Mouse (Mus musculus) kidney, adult 2 months (tissue): ENCODE results near the gene Slc17a8. TPM values are rescaled to one million over a fixed set of nuclear protein-coding genes. Genes with fewer than 3 reads are reported as not detected.

Experiments
- DNase-seq: peaks from one replicate; pipeline ENCODE4 v3.0.0; 2021
- H3K27ac ChIP-seq: fragments of 200-500 bp; 2 replicates; pipeline ENCODE4 v1.5.1; 2012; ENCODE audit warnings: low read depth, low read length, control low read depth, inconsistent platforms; ENCODE audit not compliant: insufficient read depth
- H3K27me3 ChIP-seq: fragments of 200-500 bp; replicated peaks from 2 replicates; pipeline ENCODE4 v1.6.1; 2012; ENCODE audit warnings: mild to moderate bottlenecking, moderate library complexity, low read length, inconsistent platforms; ENCODE audit not compliant: control insufficient read depth, insufficient read depth
- H3K36me3 ChIP-seq: fragments of 200-500 bp; 2 replicates; pipeline ENCODE4 v1.6.1; 2012; ENCODE audit warnings: mild to moderate bottlenecking, moderate library complexity, low read length, inconsistent platforms; ENCODE audit not compliant: control insufficient read depth, insufficient read depth
- H3K4me1 ChIP-seq: fragments of 200-500 bp; 2 replicates; pipeline ENCODE4 v1.6.1; 2011; ENCODE audit warnings: low read length; ENCODE audit not compliant: control insufficient read depth, insufficient read depth
- H3K4me3 ChIP-seq: fragments of 200-500 bp; 2 replicates; pipeline ENCODE4 v1.5.1; 2011; ENCODE audit warnings: mild to moderate bottlenecking, low read depth, low read length, control low read depth; ENCODE audit not compliant: insufficient read depth
- CTCF ChIP-seq: fragments of 200-500 bp; conservative IDR thresholded peaks from 2 replicates; pipeline ENCODE4 v1.5.1; 2011; ENCODE audit warnings: low read depth, mild to moderate bottlenecking, control low read depth, low read length, moderate library complexity, mixed read lengths; ENCODE audit not compliant: insufficient read depth, insufficient read length
- POLR2A ChIP-seq: fragments of 200-500 bp; IDR thresholded peaks from one replicate; pipeline ENCODE4 v1.6.1; 2011; ENCODE audit warnings: low read depth, low read length, control low read depth
- WGBS: fragments of 180-500 bp; shearing (Covaris S2); methylation state at CpG from one replicate; pipeline ENCODE4 v1.1.7; 2018; 5-methylcytosine and 5-hydroxymethylcytosine counted together
- polyA plus RNA-seq: library from polyadenylated mRNA; depleted of rRNA; stranded (reverse); fragments of >200 nt; gene quantifications from 2 replicates; pipeline ENCODE4 v1.2.3, GENCODE M21; 2012

Gene Slc17a8
- polyA plus RNA-seq, 1 experiment = 0.08 TPM

DNA sequence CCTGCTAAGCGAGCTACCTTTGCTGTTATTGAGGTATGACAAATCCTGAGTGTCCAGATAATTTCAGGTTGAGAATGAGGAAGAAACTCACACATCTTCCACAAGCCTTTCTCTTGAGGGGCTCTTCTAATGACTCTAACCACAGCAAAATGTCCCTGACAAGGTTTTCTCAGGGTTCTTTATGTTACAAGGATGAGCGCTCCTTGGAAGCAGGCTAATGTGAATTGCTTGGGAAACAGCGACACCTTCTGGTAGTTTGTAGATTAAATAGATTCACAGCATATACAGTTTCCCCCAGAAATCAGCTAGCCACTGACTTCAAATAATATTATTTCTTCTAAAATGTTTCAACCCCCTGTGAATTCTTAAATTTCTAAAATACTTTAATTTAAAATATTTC is 9.0 kb upstream of the Slc17a8 start:
- Histone ChIP-seq H3K27me3 (no peaks in the 10 kb centered on the region), H3K27ac (no peak overlapping the region), H3K4me1 (peaks cover 24% of the 10 kb centered on the region; the same call in 1 of the 2 replicates), H3K4me3 (no peak overlapping the region), H3K36me3 (no peaks in the 10 kb centered on the region)
- TF ChIP-seq POLR2A (no peak), CTCF (peak; percentile 26; the same call in 1 of the 2 replicates)
- DNase-seq = peak; percentile 73
- 33% methylated on average over 3 of the region's 3 CpGs for WGBS

- H3K36me3 ChIP-seq = no peaks in the 10 kb centered on the region
- no peak overlapping the region for H3K4me3 ChIP-seq
- no peaks in the 10 kb centered on the region for H3K27me3 ChIP-seq
- WGBS = 81% methylated on average over 2 of the region's 2 CpGs
- H3K27ac ChIP-seq = no peak overlapping the region
- no peak for TF ChIP-seq CTCF
- TF ChIP-seq POLR2A = no peak
- peak; percentile 38 for DNase-seq
- H3K4me1 ChIP-seq = peaks cover 8% of the 10 kb centered on the region; the same call in 1 of the 2 replicates
Measured at GRCm38 (mm10) chr10:89626714-89627113, 5.7 kb upstream of the Slc17a8 start.

GRCm38 (mm10) chr10:89624196-89624595 is 3.1 kb upstream of the Slc17a8 start:
- H3K27me3 ChIP-seq = no peaks in the 10 kb centered on the region
- no peak for TF ChIP-seq POLR2A
- no peak for TF ChIP-seq CTCF
- no peaks in the 10 kb centered on the region for H3K36me3 ChIP-seq
- DNase-seq = peak; percentile 54
- WGBS = 42% methylated on average over 2 of the region's 2 CpGs
- no peak overlapping the region for H3K27ac ChIP-seq
- H3K4me3 ChIP-seq = no peak overlapping the region
- H3K4me1 ChIP-seq = peaks cover 8% of the 10 kb centered on the region; the same call in 1 of the 2 replicates

GRCm38 (mm10) chr10:89599311-89599710 is 21.7 kb downstream of the Slc17a8 start:
- Histone ChIP-seq H3K4me3 (no peak overlapping the region), H3K27ac (no peak overlapping the region), H3K27me3 (no peaks in the 10 kb centered on the region), H3K36me3 (no peaks in the 10 kb centered on the region), H3K4me1 (no peaks in the 10 kb centered on the region)
- no peak for DNase-seq
- WGBS = 61% methylated on average over 5 of the region's 5 CpGs
- no peak for TF ChIP-seq CTCF
- no peak for TF ChIP-seq POLR2A

- H3K27me3 ChIP-seq = no peaks in the 10 kb centered on the region
- H3K4me1 ChIP-seq = no peaks in the 10 kb centered on the region
- no peak for DNase-seq
- 79% methylated on average over 4 of the region's 4 CpGs for WGBS
- no peak overlapping the region for H3K27ac ChIP-seq
- TF ChIP-seq CTCF = no peak
- no peak for TF ChIP-seq POLR2A
- no peak overlapping the region for H3K4me3 ChIP-seq
- H3K36me3 ChIP-seq = no peaks in the 10 kb centered on the region
Measured at GRCm38 (mm10) chr10:89597275-89597674, 23.8 kb downstream of the Slc17a8 start.

GRCm38 (mm10) chr10:89595935-89596334 is 25.1 kb downstream of the Slc17a8 start:
- TF ChIP-seq POLR2A (no peak), CTCF (no peak)
- no peaks in the 10 kb centered on the region for H3K36me3 ChIP-seq
- no peak overlapping the region for H3K27ac ChIP-seq
- no peaks in the 10 kb centered on the region for H3K4me1 ChIP-seq
- DNase-seq = no peak
- H3K27me3 ChIP-seq = no peaks in the 10 kb centered on the region
- WGBS = 77% methylated on average over 5 of the region's 5 CpGs
- H3K4me3 ChIP-seq = no peak overlapping the region

DNA sequence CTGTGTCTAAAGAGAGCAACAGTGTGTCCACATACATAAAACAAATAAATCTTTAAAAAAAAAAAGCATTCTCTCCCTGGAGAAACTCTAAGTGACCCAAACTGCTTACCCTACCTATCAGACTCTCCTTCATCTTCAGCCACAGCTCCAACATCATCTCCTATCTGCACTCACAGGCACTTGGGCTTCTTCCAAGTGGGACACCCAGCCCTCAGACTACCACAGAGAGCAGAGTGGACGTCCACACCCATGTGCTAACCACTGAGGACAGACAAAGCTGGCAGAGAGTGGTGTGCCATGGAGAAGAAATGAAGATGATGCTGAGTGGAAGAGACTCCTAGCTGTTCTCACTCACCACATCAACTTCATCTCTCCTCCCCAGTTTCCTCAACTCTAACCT is 25.5 kb downstream of the Slc17a8 start:
- Histone ChIP-seq H3K36me3 (no peaks in the 10 kb centered on the region), H3K27me3 (no peaks in the 10 kb centered on the region), H3K27ac (no peak overlapping the region), H3K4me3 (no peak overlapping the region), H3K4me1 (no peaks in the 10 kb centered on the region)
- 76% methylated on average over 1 of the region's 1 CpGs for WGBS
- TF ChIP-seq CTCF = no peak
- TF ChIP-seq POLR2A = no peak
- DNase-seq = no peak
